Mouse (Mus musculus): ENCODE measurements around the gene Ddost.

- TF ChIP-seq EP300 (IDR thresholded peaks at IDR 0.05; ENCODE audit: insufficient read depth, low read depth, low read length) = no peak
- no peak for TF ChIP-seq CTCF (IDR thresholded peaks at IDR 0.05; ENCODE audit: low read depth, low read length)
Observed at GRCm38 (mm10) chr4:138347280-138347679, 42.8 kb downstream of the Ddost start.
